Mouse (Mus musculus): ENCODE measurements around the gene Tmprss9. TPM values are rescaled to one million over a fixed set of nuclear protein-coding genes. Genes with fewer than 3 reads are reported as not detected.
A peak's percentile ranks its signal among the peaks of the same experiment; 100 is the strongest.

The Tmprss9 gene
- polyA plus RNA-seq, 1 experiment from 2014 or later = 0.05 TPM

DNA sequence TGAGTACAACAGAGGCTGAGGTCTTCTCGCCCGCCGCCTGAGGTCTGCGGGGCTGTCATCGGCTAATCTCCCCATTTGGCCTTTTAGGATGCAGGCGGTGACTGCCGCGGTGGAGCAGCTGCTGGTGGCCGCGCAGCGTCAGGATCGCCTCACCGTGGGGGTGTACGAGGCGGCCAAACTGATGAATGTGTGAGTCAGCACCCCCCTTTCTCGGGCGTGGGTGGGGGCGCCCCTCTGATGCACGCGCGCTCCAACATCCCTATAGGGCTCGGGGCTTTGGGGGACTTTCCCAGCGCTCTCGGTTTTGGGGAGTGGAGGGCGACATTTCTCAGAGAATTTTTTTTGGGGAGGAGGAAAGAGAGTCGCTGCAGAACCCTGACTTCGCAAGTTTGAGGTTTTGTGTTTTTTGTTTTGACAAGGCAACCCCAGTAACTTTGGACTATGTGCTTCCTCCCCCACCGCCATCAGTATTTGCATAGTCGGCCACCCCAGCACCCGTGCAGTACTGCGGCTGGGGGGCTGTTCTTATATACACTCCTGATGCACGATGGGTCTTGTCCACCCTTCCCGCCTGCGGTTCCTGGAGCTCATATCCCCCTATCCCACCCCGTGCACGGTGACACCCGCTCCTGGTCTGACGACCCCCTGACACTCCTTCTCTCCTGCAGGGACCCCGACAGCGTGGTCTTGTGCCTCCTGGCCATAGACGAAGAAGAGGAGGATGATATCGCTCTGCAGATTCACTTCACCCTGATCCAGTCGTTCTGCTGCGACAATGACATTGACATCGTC is 58.9 kb downstream of the Tmprss9 start:
- H3K9ac ChIP-seq = peak overlapping the region; percentile 71
- TF ChIP-seq CTCF (IDR thresholded peaks at IDR 0.05; ENCODE audit: low read depth) = no peak
- no peaks in the 10 kb centered on the region for H3K36me3 ChIP-seq (ENCODE audit: insufficient read depth)
- DNase-seq (peak; percentile 56), ATAC-seq (ENCODE audit: insufficient read depth) (no peak)
- H3K4me2 ChIP-seq = peak overlapping the region; percentile 96
- peak overlapping the region; percentile 63 for H3K4me3 ChIP-seq (ENCODE audit: low read depth, low read length)
- 1% methylated on average over 45 of the region's 45 CpGs for WGBS
- peaks cover 44% of the 10 kb centered on the region for H3K27me3 ChIP-seq (ENCODE audit: insufficient read depth, low read length)
- peak overlapping the region; percentile 42; the same call in 1 of the 2 replicates for H3K27ac ChIP-seq (ENCODE audit: low read depth)
- no peaks in the 10 kb centered on the region for H3K9me3 ChIP-seq (ENCODE audit: low read depth, low read length)
- H3K4me1 ChIP-seq (ENCODE audit: insufficient read depth) = peaks cover 32% of the 10 kb centered on the region

DNA sequence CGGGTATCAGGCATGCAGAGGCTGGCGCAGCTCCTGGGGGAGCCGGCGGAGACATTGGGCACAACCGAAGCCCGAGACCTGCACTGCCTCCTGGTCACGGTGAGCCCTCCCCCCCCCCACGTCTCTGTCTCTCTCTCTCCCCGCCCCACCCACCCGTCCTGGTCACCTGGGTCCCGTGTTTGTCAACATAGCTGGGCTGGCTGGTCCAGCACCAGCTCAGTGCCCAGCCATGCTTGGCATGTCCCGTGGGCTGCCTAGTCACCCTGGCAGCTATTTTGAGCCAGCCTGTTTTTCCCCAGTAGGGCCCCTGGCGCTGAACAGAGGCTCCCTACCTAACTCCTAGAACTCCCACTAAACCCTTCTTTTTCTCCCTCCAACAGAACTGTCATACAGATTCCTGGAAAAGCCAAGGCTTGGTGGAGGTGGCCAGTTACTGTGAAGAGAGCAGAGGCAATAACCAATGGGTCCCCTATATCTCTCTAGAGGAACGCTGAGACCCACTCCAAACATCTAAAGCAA is 59.6 kb downstream of the Tmprss9 start:
- peak overlapping the region; percentile 63 for H3K4me3 ChIP-seq (ENCODE audit: low read depth, low read length)
- H3K36me3 ChIP-seq (ENCODE audit: insufficient read depth) = no peaks in the 10 kb centered on the region
- 7% methylated on average over 14 of the region's 14 CpGs for WGBS
- H3K9ac ChIP-seq = peak overlapping the region; percentile 71; the same call in 1 of the 2 replicates
- H3K9me3 ChIP-seq (ENCODE audit: low read depth, low read length) = no peaks in the 10 kb centered on the region
- no peak overlapping the region for H3K27ac ChIP-seq (ENCODE audit: low read depth)
- ATAC-seq (ENCODE audit: insufficient read depth) (no peak), DNase-seq (peak; percentile 19)
- peaks cover 49% of the 10 kb centered on the region for H3K27me3 ChIP-seq (ENCODE audit: insufficient read depth, low read length)
- H3K4me2 ChIP-seq = peak overlapping the region; percentile 96
- TF ChIP-seq CTCF (IDR thresholded peaks at IDR 0.05; ENCODE audit: low read depth) = no peak
- peaks cover 37% of the 10 kb centered on the region for H3K4me1 ChIP-seq (ENCODE audit: insufficient read depth)

DNA sequence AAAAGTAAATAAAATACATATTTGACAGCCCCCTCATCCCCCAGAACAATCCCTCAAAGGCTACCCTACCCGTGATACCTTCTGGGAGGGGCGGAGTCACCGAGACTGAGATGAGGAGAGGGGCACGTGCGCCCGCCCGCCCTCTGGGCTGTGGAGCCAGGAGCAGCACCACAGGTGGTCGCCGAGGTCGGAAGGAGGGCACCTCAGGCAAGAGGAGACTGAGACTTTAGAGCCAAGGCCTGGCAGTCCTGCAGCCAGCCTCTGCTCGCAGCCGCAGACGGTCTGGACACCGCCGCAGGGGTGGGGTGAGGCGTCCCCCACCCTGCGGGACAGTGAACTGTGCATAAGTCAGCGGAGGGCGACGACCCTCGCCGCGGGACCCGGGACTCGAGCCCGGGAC is 60.0 kb downstream of the Tmprss9 start:
- no peak for TF ChIP-seq CTCF (IDR thresholded peaks at IDR 0.05; ENCODE audit: low read depth)

DNA sequence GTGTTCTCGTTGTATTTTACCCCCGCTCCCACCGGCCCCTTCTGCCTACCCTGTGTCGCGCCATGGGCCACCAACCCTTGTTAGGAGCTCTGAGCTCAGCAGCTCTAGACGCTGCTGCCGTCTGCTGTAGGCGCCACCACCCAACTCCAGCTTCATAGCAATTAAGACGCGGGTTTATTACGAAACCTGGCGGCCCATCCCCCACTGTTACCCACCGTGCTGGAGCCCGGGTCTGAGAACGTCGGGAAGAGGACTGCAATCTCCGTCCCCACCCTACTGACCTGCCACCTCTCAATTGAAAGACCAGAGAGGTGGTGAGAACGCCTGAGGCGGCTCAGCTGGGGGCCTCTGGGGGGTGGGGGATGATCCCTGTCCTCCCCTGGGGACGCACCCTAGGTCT is 60.6 kb downstream of the Tmprss9 start:
- Histone ChIP-seq H3K27ac (ENCODE audit: low read depth) (no peak overlapping the region), H3K4me3 (ENCODE audit: low read depth, low read length) (peak overlapping the region; percentile 63), H3K4me1 (ENCODE audit: insufficient read depth) (peaks cover 47% of the 10 kb centered on the region), H3K9ac (peak overlapping the region; percentile 42), H3K36me3 (ENCODE audit: insufficient read depth) (no peaks in the 10 kb centered on the region), H3K27me3 (ENCODE audit: insufficient read depth, low read length) (peaks cover 51% of the 10 kb centered on the region), H3K4me2 (peak overlapping the region; percentile 96), H3K9me3 (ENCODE audit: low read depth, low read length) (no peaks in the 10 kb centered on the region)
- ATAC-seq (ENCODE audit: insufficient read depth) (no peak), DNase-seq (peak; percentile 67)
- under 1% methylated on average over 20 of the region's 20 CpGs for WGBS
- TF ChIP-seq CTCF (IDR thresholded peaks at IDR 0.05; ENCODE audit: low read depth) = no peak

More for the DNA sequence above, 60.0 kb downstream of the Tmprss9 start:
- Histone ChIP-seq H3K27ac (ENCODE audit: low read depth) (no peak overlapping the region), H3K4me1 (ENCODE audit: insufficient read depth) (peaks cover 42% of the 10 kb centered on the region), H3K27me3 (ENCODE audit: insufficient read depth, low read length) (peaks cover 51% of the 10 kb centered on the region), H3K9me3 (ENCODE audit: low read depth, low read length) (no peaks in the 10 kb centered on the region), H3K4me2 (peak overlapping the region; percentile 96), H3K36me3 (ENCODE audit: insufficient read depth) (no peaks in the 10 kb centered on the region), H3K9ac (no peak overlapping the region), H3K4me3 (ENCODE audit: low read depth, low read length) (peak overlapping the region; percentile 63)
- 3% methylated on average over 26 of the region's 26 CpGs for WGBS
- no peak for DNase-seq
- no peak for ATAC-seq (ENCODE audit: insufficient read depth)

DNA sequence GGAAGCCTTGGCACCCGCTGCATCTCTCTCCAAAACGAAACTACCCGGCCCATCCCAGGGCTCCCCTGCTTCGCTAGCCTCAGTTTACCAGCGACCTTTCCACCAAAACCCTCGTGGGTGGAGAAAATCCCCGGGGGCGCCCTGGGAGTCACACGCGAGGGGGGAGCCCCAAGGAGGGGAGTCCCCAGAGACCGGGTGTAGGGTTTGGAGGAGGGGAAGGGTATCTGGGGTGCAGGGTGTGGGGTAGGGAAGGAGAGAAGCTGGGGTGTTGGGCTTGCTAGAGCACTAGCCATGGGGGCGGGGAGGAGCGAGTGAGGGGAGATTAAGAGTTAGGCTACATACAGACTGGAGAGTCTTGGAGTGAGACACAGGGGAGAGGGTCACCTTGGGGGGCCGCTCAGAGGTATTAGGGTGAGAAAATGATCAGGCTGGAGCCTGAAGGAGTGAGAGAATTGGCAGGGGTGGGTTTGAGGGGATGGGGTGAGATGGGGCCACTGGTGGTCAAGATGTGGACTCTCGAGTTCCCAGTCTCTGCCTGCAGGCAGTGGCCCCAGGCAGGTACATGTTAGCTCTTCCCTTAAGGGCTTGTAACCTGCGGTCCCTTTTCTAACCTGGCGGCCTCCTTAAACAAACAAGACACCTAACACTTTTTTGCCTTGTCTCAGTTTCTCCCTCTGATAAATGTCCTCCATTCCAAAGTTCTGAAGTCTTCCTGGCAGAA is 61.2 kb downstream of the Tmprss9 start:
- Histone ChIP-seq H3K27me3 (ENCODE audit: insufficient read depth, low read length) (peaks cover 51% of the 10 kb centered on the region), H3K9ac (peak overlapping the region; percentile 42), H3K4me2 (peak overlapping the region; percentile 96), H3K4me1 (ENCODE audit: insufficient read depth) (peaks cover 51% of the 10 kb centered on the region), H3K9me3 (ENCODE audit: low read depth, low read length) (no peaks in the 10 kb centered on the region), H3K4me3 (ENCODE audit: low read depth, low read length) (peak overlapping the region; percentile 63), H3K27ac (ENCODE audit: low read depth) (no peak overlapping the region), H3K36me3 (ENCODE audit: insufficient read depth) (no peaks in the 10 kb centered on the region)
- TF ChIP-seq CTCF (IDR thresholded peaks at IDR 0.05; ENCODE audit: low read depth) = no peak
- ATAC-seq (ENCODE audit: insufficient read depth) (no peak), DNase-seq (peak; percentile 20)
- 2% methylated on average over 17 of the region's 17 CpGs for WGBS

DNA sequence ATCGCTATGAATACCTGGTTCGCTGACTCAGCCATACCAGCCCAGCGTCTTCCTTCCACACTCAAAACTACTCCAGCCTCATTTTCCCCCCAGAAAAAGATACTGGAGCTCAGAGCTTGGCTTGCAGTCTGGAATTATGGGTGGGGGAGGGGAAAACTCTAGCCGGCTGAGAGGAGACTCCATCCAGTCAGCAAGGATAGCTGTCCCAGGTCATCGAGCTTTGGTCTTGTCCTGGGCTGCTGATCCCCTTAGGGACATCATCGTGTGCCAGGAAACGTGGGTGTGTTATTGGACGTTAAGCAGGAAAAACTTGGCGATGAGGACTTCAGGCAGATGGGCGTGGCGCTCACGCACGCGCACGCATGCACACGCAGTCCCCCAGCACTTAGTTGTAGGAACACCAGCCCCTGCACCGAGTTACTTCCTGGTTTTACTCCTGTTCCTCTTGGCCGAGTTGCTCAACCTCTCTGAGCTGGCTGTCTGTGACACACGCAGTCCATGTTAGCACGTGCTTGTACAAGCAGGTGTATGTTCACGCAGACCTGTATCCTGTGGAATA is 61.9 kb downstream of the Tmprss9 start:
- no peak for TF ChIP-seq CTCF (IDR thresholded peaks at IDR 0.05; ENCODE audit: low read depth)
- peak; percentile 57 for DNase-seq
- H3K27me3 ChIP-seq (ENCODE audit: insufficient read depth, low read length) = peaks cover 51% of the 10 kb centered on the region
- no peak overlapping the region for H3K9ac ChIP-seq
- no peak overlapping the region for H3K27ac ChIP-seq (ENCODE audit: low read depth)
- H3K9me3 ChIP-seq (ENCODE audit: low read depth, low read length) = no peaks in the 10 kb centered on the region
- H3K4me3 ChIP-seq (ENCODE audit: low read depth, low read length) = peak overlapping the region; percentile 17
- no peak for ATAC-seq (ENCODE audit: insufficient read depth)
- no peaks in the 10 kb centered on the region for H3K36me3 ChIP-seq (ENCODE audit: insufficient read depth)
- peak overlapping the region; percentile 96 for H3K4me2 ChIP-seq
- H3K4me1 ChIP-seq (ENCODE audit: insufficient read depth) = peaks cover 52% of the 10 kb centered on the region
- 2% methylated on average over 21 of the region's 21 CpGs for WGBS

Measured in lung, embryonic 14.5 days (tissue).